Mouse (Mus musculus) myocyte (in vitro differentiated cells): ENCODE data around the gene Gstt1. TPM values are rescaled to one million over a fixed set of nuclear protein-coding genes. Genes with fewer than 3 reads are reported as not detected.

Source experiments
- H3K27me3 ChIP-seq: one replicate; pipeline ENCODE4 v1.6.1; 2011; ENCODE audit not compliant: control insufficient read depth, insufficient read depth, insufficient read length
- H3K36me3 ChIP-seq: one replicate; pipeline ENCODE4 v1.6.1; 2011; ENCODE audit not compliant: control insufficient read depth, insufficient read depth
- H3K4me2 ChIP-seq: one replicate; pipeline ENCODE4 v1.6.1; 2011; ENCODE audit warnings: low read depth, control low read depth
- H3K4me3 ChIP-seq: one replicate; pipeline ENCODE4 v1.5.1; 2011; ENCODE audit warnings: mild to moderate bottlenecking, control low read depth, moderate library complexity
- H3K79me2 ChIP-seq: one replicate; pipeline ENCODE4 v1.6.1; 2011; ENCODE audit not compliant: control insufficient read depth, insufficient read depth
- H3ac ChIP-seq: one replicate; pipeline ENCODE4 v1.6.1; 2011; ENCODE audit not compliant: control insufficient read depth, insufficient read length
- CEBPB ChIP-seq: IDR thresholded peaks from 2 replicates; pipeline ENCODE4 v1.6.1; 2011; ENCODE audit warnings: mild to moderate bottlenecking, moderate library complexity; ENCODE audit not compliant: poor library complexity, insufficient read depth, severe bottlenecking
- E2F4 ChIP-seq: IDR thresholded peaks from one replicate; pipeline ENCODE4 v1.6.1; 2011; ENCODE audit warnings: mild to moderate bottlenecking, control low read depth, moderate library complexity; ENCODE audit not compliant: insufficient read depth
- MAX ChIP-seq: IDR thresholded peaks from one replicate; pipeline ENCODE4 v1.6.1; 2011; ENCODE audit warnings: low read depth, mild to moderate bottlenecking, control low read depth
- MYOD1 ChIP-seq, 3 experiments: IDR thresholded peaks; one replicate each; pipeline ENCODE4 v1.6.1; 2011; ENCODE audit warnings: control low read depth in 2 of 3, low read depth in 2 of 3, mild to moderate bottlenecking in 2 of 3, moderate library complexity in 1 of 3; ENCODE audit not compliant: insufficient read length in 2 of 3, control insufficient read depth in 1 of 3
- MYOG ChIP-seq, 3 experiments: IDR thresholded peaks; one replicate each; pipeline ENCODE4 v1.6.1; 2011; ENCODE audit warnings: control low read depth in 2 of 3, low read depth in 2 of 3, mild to moderate bottlenecking in 2 of 3; ENCODE audit not compliant: insufficient read length in 2 of 3, control insufficient read depth in 1 of 3, insufficient read depth in 1 of 3
- POLR2A ChIP-seq: IDR thresholded peaks from one replicate; pipeline ENCODE4 v1.6.1; 2011; ENCODE audit warnings: low read depth, mild to moderate bottlenecking, control low read depth, moderate library complexity; ENCODE audit not compliant: insufficient read length
- POLR2AphosphoS2 ChIP-seq: IDR thresholded peaks from one replicate; pipeline ENCODE4 v1.6.1; 2011; ENCODE audit warnings: low read depth, control low read depth; ENCODE audit not compliant: insufficient read length
- REST ChIP-seq: IDR thresholded peaks from one replicate; pipeline ENCODE4 v1.6.1; 2011; ENCODE audit warnings: mild to moderate bottlenecking, control low read depth, moderate library complexity; ENCODE audit not compliant: insufficient read depth, insufficient read length
- SRF ChIP-seq: IDR thresholded peaks from one replicate; pipeline ENCODE4 v1.6.1; 2011; ENCODE audit warnings: low read depth; ENCODE audit not compliant: control insufficient read depth, insufficient read length
- TCF12 ChIP-seq: IDR thresholded peaks from one replicate; pipeline ENCODE4 v1.6.1; 2011; ENCODE audit warnings: mild to moderate bottlenecking, control low read depth; ENCODE audit not compliant: poor library complexity, insufficient read depth, severe bottlenecking
- TCF3 ChIP-seq: IDR thresholded peaks from one replicate; pipeline ENCODE4 v1.6.1; 2011; ENCODE audit warnings: low read depth, control low read depth; ENCODE audit not compliant: insufficient read length
- USF1 ChIP-seq: IDR thresholded peaks from one replicate; pipeline ENCODE4 v1.6.1; 2011; ENCODE audit warnings: low read depth, mild to moderate bottlenecking, control low read depth, moderate library complexity
- polyA plus RNA-seq: library from polyadenylated mRNA; unstranded; fragments of >200 nt; fragmentation: generic; extraction: Trizol; gene quantifications from one replicate; pipeline ENCODE4 v1.2.1, GENCODE M21; 2012; ENCODE audit warnings: missing spikeins

Gstt1 gene
- polyA plus RNA-seq, 1 experiment = 1.3 TPM

GRCm38 (mm10) chr10:75785442-75785841, 12.9 kb downstream of the Gstt1 start:
- TF ChIP-seq CEBPB = no peak
- TF ChIP-seq MYOD1 (IDR thresholded peaks at IDR 0.05; ENCODE audit: control insufficient read depth in 1 of 3, insufficient read length in 2 of 3, low read depth in 2 of 3) = no peak
- TF ChIP-seq SRF = no peak
- TF ChIP-seq TCF3 = no peak
- TF ChIP-seq MYOG (IDR thresholded peaks at IDR 0.05; ENCODE audit: control insufficient read depth in 1 of 3, insufficient read depth in 1 of 3, insufficient read length in 2 of 3, low read depth in 2 of 3) = no peak
- TF ChIP-seq POLR2A = no peak
- no peak for TF ChIP-seq MAX
- TF ChIP-seq USF1 = no peak
- TF ChIP-seq TCF12 = no peak
- TF ChIP-seq REST = no peak
- no peak for TF ChIP-seq POLR2AphosphoS2
- TF ChIP-seq E2F4 = no peak
- Histone ChIP-seq H3K79me2 (no peaks in the 10 kb centered on the region), H3K4me2 (no peak overlapping the region), H3K27me3 (peaks cover 20% of the 10 kb centered on the region), H3K36me3 (no peaks in the 10 kb centered on the region), H3K4me3 (no peak overlapping the region), H3ac (no peak overlapping the region)

GRCm38 (mm10) chr10:75780769-75781578, 17.4 kb downstream of the Gstt1 start, which contains the start of the genes Gm20441 and Gstt3:
TSS of gene Gm20441 (minus strand) at chr10:75780954.
TSS of gene Gstt3 (minus strand) at chr10:75781414.
- TF ChIP-seq POLR2A (no peak), POLR2AphosphoS2 (no peak), REST (no peak), USF1 (no peak), TCF3 (no peak), SRF (no peak), MYOD1 (IDR thresholded peaks at IDR 0.05; ENCODE audit: control insufficient read depth in 1 of 3, insufficient read length in 2 of 3, low read depth in 2 of 3) (no peak), E2F4 (no peak), CEBPB (no peak)
- Histone ChIP-seq H3K4me2 (peak within 1 kb of the TSS; percentile 72), H3K79me2 (no peaks in the 10 kb centered on the region), H3K4me3 (no peak within 1 kb of the TSS), H3K27me3 (peaks cover 31% of the 10 kb centered on the region), H3ac (no peak within 1 kb of the TSS), H3K36me3 (no peaks in the 10 kb centered on the region)

GRCm38 (mm10) chr10:75779206-75780174, 18.9 kb downstream of the Gstt1 start:
- H3K27me3 ChIP-seq = peaks cover 31% of the 10 kb centered on the region
- H3K36me3 ChIP-seq = no peaks in the 10 kb centered on the region
- no peak overlapping the region for H3K4me2 ChIP-seq
- H3ac ChIP-seq = no peak overlapping the region
- TF ChIP-seq REST (no peak), POLR2A (no peak), SRF (no peak), MAX (no peak), CEBPB (no peak), TCF12 (no peak), MYOG (IDR thresholded peaks at IDR 0.05; ENCODE audit: control insufficient read depth in 1 of 3, insufficient read depth in 1 of 3, insufficient read length in 2 of 3, low read depth in 2 of 3) (no peak), TCF3 (no peak), POLR2AphosphoS2 (no peak), E2F4 (no peak), USF1 (no peak), MYOD1 (IDR thresholded peaks at IDR 0.05; ENCODE audit: control insufficient read depth in 1 of 3, insufficient read length in 2 of 3, low read depth in 2 of 3) (no peak)
- H3K4me3 ChIP-seq = no peak overlapping the region
- H3K79me2 ChIP-seq = no peaks in the 10 kb centered on the region

GRCm38 (mm10) chr10:75777885-75778284, 20.5 kb downstream of the Gstt1 start:
- no peak for TF ChIP-seq REST
- TF ChIP-seq CEBPB = no peak
- TF ChIP-seq E2F4 = no peak
- no peak for TF ChIP-seq USF1
- no peak for TF ChIP-seq MYOD1 (IDR thresholded peaks at IDR 0.05; ENCODE audit: control insufficient read depth in 1 of 3, insufficient read length in 2 of 3, low read depth in 2 of 3)
- TF ChIP-seq TCF3 = no peak
- TF ChIP-seq TCF12 = no peak
- no peak for TF ChIP-seq POLR2AphosphoS2
- no peak for TF ChIP-seq SRF
- TF ChIP-seq MYOG (IDR thresholded peaks at IDR 0.05; ENCODE audit: control insufficient read depth in 1 of 3, insufficient read depth in 1 of 3, insufficient read length in 2 of 3, low read depth in 2 of 3) = no peak
- no peak for TF ChIP-seq MAX
- TF ChIP-seq POLR2A = no peak
- Histone ChIP-seq H3K4me3 (no peak overlapping the region), H3K36me3 (no peaks in the 10 kb centered on the region), H3ac (no peak overlapping the region), H3K4me2 (no peak overlapping the region), H3K27me3 (peaks cover 24% of the 10 kb centered on the region), H3K79me2 (no peaks in the 10 kb centered on the region)
